Mouse (Mus musculus) embryonic stem cell, embryonic (primary cell): Measurements from ENCODE around the gene Sccpdh.
"Not testable (repeated sequence)": the region's sequence is repeated elsewhere in the genome, so short reads cannot be mapped to it uniquely, and the experiment has no call there.

Experiments used
- CTCF ChIA-PET, 4 experiments: fragments of 300-600 bp in 2 of 4; fragments of 350-600 bp in 2 of 4; sonication (Branson Sonifier 250); formaldehyde crosslinking; loops; one replicate each; lab custom pipeline; 2022; ENCODE audit warnings: inconsistent platforms in 2 of 4; lab: Charles Lee
- POLR2A ChIA-PET, 4 experiments: fragments of 300-600 bp in 2 of 4; fragments of 350-600 bp in 2 of 4; sonication (Branson Sonifier 250); formaldehyde crosslinking; loops; one replicate each; lab custom pipeline; 2022; ENCODE audit warnings: antibody characterized with exemption in 4 of 4, inconsistent platforms in 1 of 4; lab: Charles Lee

Gene Sccpdh

GRCm38 (mm10) chr1:179649324-179649723 lies 18.7 kb upstream of the Sccpdh start:
- ChIA-PET POLR2A (interaction anchor here in 1 of 4 experiments (1.2 to 1.6 kb wide), 2 partner anchors 15 to 18 kb away, joined by 3 to 7 read pairs; partner anchors contain the start of gene Sccpdh), CTCF (interaction anchor here in 3 of 4 experiments (0.5 to 1.0 kb wide), 3 partner anchors 85 to 195 kb away, joined by 3 read pairs; no protein-coding TSS in a partner anchor)

- ChIA-PET POLR2A (interaction anchor here in 1 of 4 experiments (1.2 to 1.6 kb wide), 3 partner anchors 14 to 78 kb away, joined by 3 to 7 read pairs (median 3); partner anchors contain the start of gene Sccpdh), CTCF (interaction anchor here in 1 of 4 experiments (1.1 kb wide), 1 partner anchor 85 kb away, joined by 3 read pairs; no protein-coding TSS in a partner anchor)
Measured at GRCm38 (mm10) chr1:179650284-179650683, 17.7 kb upstream of the Sccpdh start.

GRCm38 (mm10) chr1:179651224-179651623 lies 16.8 kb upstream of the Sccpdh start:
- CTCF ChIA-PET, result interaction anchor here in 1 of 4 experiments (0.9 to 1.1 kb wide), 2 partner anchors 83 to 84 kb away, joined by 3 read pairs; no protein-coding TSS in a partner anchor

GRCm38 (mm10) chr1:179663065-179663464 lies 4.9 kb upstream of the Sccpdh start:
- ChIA-PET POLR2A (interaction anchor here in 1 of 4 experiments (1.2 to 1.5 kb wide), 3 partner anchors 10 to 34 kb away, joined by 3 to 5 read pairs (median 5); no protein-coding TSS in a partner anchor), CTCF (interaction anchor here in 2 of 4 experiments (0.7 to 1.7 kb wide), 3 partner anchors 30 to 71 kb away, joined by 3 to 4 read pairs (median 3); no protein-coding TSS in a partner anchor)

More at GRCm38 (mm10) chr1:179651224-179651623, 16.8 kb upstream of the Sccpdh start:
- POLR2A ChIA-PET, result interaction anchor here in 1 of 4 experiments (1.0 to 1.9 kb wide), 3 partner anchors 13 to 184 kb away, joined by 3 to 5 read pairs (median 3); no protein-coding TSS in a partner anchor

DNA sequence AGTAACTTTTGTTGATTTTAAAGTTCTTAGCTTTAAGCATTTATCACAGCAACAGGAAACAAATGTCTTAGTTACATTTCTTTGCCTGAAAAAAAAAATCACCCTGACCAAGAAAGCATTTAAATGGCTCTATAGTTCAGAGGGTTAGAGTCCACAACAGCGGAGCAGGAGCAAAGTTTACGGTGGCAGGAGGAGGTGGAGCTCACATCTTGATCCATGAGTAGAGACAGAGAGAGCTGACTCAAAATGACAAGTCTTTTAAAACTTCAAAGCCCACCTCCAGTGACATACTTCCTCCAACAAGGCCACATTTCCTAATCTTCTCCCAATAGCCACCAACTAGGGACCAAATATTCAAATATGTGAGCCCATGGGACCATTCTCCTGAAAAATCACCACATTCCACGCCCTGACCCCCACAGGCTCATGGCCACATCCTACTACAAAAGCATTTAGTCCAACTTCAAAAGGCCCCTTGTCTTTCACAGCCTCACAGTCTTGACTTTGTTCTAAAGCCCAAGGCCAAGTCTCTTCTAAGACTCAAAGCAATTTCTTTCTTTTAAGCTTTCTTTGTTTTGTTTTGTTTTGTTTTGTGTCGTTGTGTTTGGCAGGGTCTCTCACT lies 3.6 kb upstream of the Sccpdh start:
- ChIA-PET POLR2A (interaction anchor here in 1 of 4 experiments (0.7 to 1.8 kb wide), 7 partner anchors 10 to 41 kb away, joined by 3 to 5 read pairs (median 4); no protein-coding TSS in a partner anchor), CTCF (interaction anchor here in 3 of 4 experiments (0.6 to 1.7 kb wide), 5 partner anchors 12 to 71 kb away, joined by 3 to 4 read pairs (median 3); no protein-coding TSS in a partner anchor)

GRCm38 (mm10) chr1:179666971-179667370 lies 1.0 kb upstream of the Sccpdh start:
- POLR2A ChIA-PET, result interaction anchor here in 3 of 4 experiments (0.7 to 3.7 kb wide), 9 partner anchors 10 to 149 kb away, joined by 3 to 23 read pairs (median 4); partner anchors contain the start of gene Smyd3 (in 1 of the 3)
- CTCF ChIA-PET, result interaction anchor here (0.7 to 2.9 kb wide), 11 partner anchors 21 to 1552 kb away, joined by 3 to 18 read pairs (median 6); no protein-coding TSS in a partner anchor

DNA sequence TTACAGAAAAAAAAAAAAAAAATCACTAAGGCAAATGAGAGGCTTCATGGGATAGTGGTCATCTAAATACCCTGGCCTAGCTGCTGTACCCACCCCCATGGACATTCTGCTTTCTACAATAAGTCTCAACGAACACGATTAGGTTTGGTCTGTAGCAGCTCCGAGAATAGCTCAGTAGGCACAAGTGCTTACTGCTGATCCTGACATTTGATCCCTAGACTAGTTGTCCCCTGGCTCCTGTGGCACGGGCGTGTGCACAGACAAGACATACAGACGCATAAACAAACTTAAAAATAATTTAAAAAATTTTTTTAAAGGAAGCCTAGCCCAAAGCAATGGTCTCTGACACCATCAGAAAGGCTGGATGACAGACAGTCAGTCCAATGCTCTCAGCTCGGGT lies 560 bp upstream of the Sccpdh start:
- POLR2A ChIA-PET, result interaction anchor here in 3 of 4 experiments (0.6 to 3.7 kb wide), 21 partner anchors 10 to 149 kb away, joined by 3 to 23 read pairs (median 4); partner anchors contain the start of gene Smyd3 (in 1 of the 3)
- CTCF ChIA-PET, result interaction anchor here (0.7 to 2.9 kb wide), 12 partner anchors 15 to 1552 kb away, joined by 3 to 18 read pairs (median 4); no protein-coding TSS in a partner anchor

GRCm38 (mm10) chr1:179668836-179669537 lies 977 bp downstream of the Sccpdh start:
- ChIA-PET POLR2A (interaction anchor here in 2 of 4 experiments (0.5 to 3.7 kb wide), 10 partner anchors 8 to 194 kb away, joined by 3 to 23 read pairs (median 3); partner anchors contain the start of gene Smyd3 (in 1 of the 2)), CTCF (interaction anchor here (0.6 to 2.9 kb wide), 6 partner anchors 23 to 66 kb away, joined by 3 to 18 read pairs (median 6); no protein-coding TSS in a partner anchor)

- CTCF ChIA-PET, result interaction anchor here in 1 of 4 experiments (1.4 kb wide), 1 partner anchor 61 kb away, joined by 4 read pairs; no protein-coding TSS in a partner anchor
- POLR2A ChIA-PET, result interaction anchor here in 1 of 4 experiments (0.7 to 1.4 kb wide), 2 partner anchors 10 to 109 kb away, joined by 3 to 4 read pairs; no protein-coding TSS in a partner anchor
Measured at GRCm38 (mm10) chr1:179674355-179674754, 6.3 kb downstream of the Sccpdh start.

- ChIA-PET CTCF (interaction anchor here in 3 of 4 experiments (1.1 to 1.3 kb wide), 3 partner anchors 31 to 67 kb away, joined by 3 to 5 read pairs (median 3); no protein-coding TSS in a partner anchor), POLR2A (interaction anchor here in 3 of 4 experiments (0.6 to 3.6 kb wide), 5 partner anchors 9 to 779 kb away, joined by 3 to 23 read pairs (median 3); partner anchors contain the start of gene Sccpdh (in 2 of the 3))
Measured at GRCm38 (mm10) chr1:179677031-179677430, 9.0 kb downstream of the Sccpdh start.

GRCm38 (mm10) chr1:179679326-179679725 lies 11.3 kb downstream of the Sccpdh start:
- CTCF ChIA-PET, result no interaction called here
- POLR2A ChIA-PET, result interaction anchor here in 1 of 4 experiments (3.6 kb wide), 1 partner anchor 11 kb away, joined by 23 read pairs; the partner anchor contains the start of gene Sccpdh

- POLR2A ChIA-PET, result not testable (repeated sequence)
- CTCF ChIA-PET, result interaction anchor here in 1 of 4 experiments (0.6 kb wide), 1 partner anchor 1155 kb away, joined by 5 read pairs; no protein-coding TSS in a partner anchor
Measured at GRCm38 (mm10) chr1:179682753-179683152, 14.7 kb downstream of the Sccpdh start.

GRCm38 (mm10) chr1:179686348-179686747 lies 18.3 kb downstream of the Sccpdh start:
- ChIA-PET CTCF (interaction anchor here in 1 of 4 experiments (0.6 kb wide), 1 partner anchor 48 kb away, joined by 3 read pairs; no protein-coding TSS in a partner anchor), POLR2A (interaction anchor here in 2 of 4 experiments (0.6 to 0.7 kb wide), 2 partner anchors 540 to 670 kb away, joined by 3 read pairs; no protein-coding TSS in a partner anchor)

DNA sequence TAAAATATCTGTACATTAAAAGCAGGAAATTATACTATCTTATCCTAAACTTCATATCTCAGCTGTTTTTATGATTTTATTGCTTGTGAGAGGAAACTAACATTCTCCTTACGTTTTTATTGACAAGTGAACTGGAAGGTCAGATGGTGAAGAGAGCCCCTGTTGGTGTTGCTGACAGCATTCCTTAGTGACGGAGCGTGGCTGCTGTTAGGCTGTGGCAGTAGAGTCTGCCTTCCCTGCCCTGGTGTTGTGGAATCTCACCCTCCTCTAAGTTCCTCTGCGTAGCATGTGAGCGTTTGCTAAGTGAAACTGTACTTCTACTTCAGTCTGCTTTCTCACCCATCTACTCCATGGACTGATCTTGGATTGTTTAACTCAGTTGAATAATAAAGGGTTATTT lies 18.8 kb downstream of the Sccpdh start:
- ChIA-PET POLR2A (interaction anchor here in 2 of 4 experiments (0.6 to 1.6 kb wide), 4 partner anchors 78 to 669 kb away, joined by 3 read pairs; no protein-coding TSS in a partner anchor), CTCF (no interaction called here)

DNA sequence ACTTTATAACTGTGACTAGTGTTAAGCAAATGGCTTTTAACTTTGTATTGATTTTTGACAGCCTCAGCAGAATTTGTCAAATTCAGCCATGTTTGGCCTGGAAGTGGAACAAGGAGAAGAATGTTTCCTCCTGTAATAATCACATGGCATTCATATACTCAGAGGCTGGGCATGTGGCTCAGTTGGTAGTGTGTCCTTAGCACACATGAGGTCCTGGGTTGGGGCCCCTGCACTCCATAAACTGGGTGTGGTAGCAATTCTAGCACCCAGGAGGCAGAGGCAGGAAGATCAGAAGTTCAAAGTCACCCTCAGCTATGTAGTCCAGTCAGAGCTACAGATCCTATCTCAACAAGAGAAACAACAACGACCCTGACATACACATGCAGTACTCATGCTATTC lies 19.3 kb downstream of the Sccpdh start:
- ChIA-PET POLR2A (interaction anchor here in 1 of 4 experiments (0.6 to 1.6 kb wide), 2 partner anchors 78 to 224 kb away, joined by 3 read pairs; no protein-coding TSS in a partner anchor), CTCF (no interaction called here)

DNA sequence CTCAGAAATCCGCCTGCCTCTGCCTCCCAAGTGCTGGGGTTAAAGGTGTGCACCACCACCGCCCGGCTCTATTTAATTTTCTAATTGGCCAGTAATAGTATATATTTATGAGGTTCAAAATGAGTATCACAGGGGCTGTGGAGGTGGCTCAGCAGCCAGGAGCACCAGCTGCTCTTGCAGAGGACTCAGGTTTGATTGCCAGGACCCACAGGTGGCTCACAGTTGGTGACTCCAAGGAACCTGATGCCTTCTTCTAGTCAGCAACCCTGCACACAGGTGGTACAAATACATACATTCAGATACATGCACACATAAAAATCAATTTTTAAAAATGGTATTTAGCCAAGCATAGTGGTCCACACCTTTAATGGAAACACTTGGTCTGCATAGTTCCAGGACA lies 20.0 kb downstream of the Sccpdh start:
- ChIA-PET CTCF (no interaction called here), POLR2A (interaction anchor here in 2 of 4 experiments (0.6 to 1.6 kb wide), 2 partner anchors 79 to 417 kb away, joined by 3 read pairs; no protein-coding TSS in a partner anchor)

DNA sequence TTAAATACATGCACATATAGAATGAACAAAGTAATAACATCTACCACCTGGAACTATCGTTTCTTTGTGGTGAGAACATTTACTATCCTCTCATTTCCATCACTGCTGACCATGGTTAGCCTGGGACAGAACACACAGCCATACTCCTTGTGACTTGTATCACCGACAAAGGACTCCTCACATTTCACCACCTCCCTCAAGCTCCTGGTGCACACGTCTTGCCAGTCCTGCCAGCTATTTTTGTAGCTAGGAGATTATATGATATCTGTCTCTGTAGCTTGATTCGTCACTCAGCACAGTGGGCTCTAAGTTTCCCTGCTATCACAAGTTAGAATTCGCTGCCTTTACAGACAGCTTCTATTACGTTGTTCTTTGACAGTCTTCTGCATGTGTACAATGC lies 20.4 kb downstream of the Sccpdh start:
- CTCF ChIA-PET, result interaction anchor here in 1 of 4 experiments (1.0 kb wide), 1 partner anchor 64 kb away, joined by 4 read pairs; no protein-coding TSS in a partner anchor
- POLR2A ChIA-PET, result interaction anchor here in 1 of 4 experiments (0.6 to 0.8 kb wide), 2 partner anchors 11 to 417 kb away, joined by 3 read pairs; no protein-coding TSS in a partner anchor
